Mouse (Mus musculus): Measurements from ENCODE around the gene Pcsk7. TPM values are rescaled to one million over a fixed set of nuclear protein-coding genes. Genes with fewer than 3 reads are reported as not detected.

Pcsk7 gene
- total RNA-seq (2021), result 10 to 100 TPM; 13.5 to 15.6 TPM

DNA sequence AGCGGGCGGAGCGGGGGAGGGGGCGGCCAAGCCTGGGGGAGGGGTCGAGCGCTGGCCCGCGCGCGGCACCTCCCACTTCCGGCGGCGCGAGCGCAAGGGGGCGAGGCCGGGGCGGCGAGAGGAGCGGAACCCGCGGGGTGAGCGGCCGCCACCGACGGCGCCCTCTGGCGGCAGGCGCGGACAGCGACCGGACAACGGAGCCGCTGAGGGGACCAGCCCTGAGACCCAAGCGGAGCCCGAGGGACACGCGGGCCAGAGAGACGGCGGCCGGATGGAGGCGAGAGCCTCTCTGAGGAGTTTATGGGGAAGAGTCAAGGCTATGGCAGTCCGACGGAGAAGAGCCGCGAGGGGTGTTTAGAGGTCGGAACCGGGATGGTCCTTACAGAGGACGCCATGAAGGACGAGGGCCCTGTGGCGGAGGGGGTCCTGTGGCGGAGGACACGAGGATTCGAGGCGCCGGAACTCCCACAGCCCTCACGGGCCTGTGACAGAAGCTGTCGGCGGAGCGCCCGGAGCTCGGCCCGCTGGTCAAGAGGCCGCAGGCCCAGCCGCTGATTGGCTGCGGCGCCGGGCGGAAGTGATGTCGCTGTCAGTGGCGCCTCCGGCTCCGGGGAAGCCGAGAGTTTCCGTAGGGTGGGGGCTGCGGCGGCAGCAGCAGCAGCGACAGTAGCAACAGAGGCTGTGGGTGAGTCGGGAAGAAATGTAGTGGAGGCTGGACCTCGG lies at the start of gene Pcsk7, which contains the start of gene Rnf214:
Gene Pcsk7, plus strand, starts transcription at position 143 of the 723 bp plus-strand sequence.
Gene Rnf214, minus strand, starts transcription at position 557 of the 723 bp plus-strand sequence.
- DNase-seq, result peak; percentile 93
- intact Hi-C loops (cut with DNase I), result loop anchor here (1.0 to 5.0 kb wide), 3 partner anchors 49 to 366 kb away; partner anchors contain the start of genes Sidt2 and Zpr1

DNA sequence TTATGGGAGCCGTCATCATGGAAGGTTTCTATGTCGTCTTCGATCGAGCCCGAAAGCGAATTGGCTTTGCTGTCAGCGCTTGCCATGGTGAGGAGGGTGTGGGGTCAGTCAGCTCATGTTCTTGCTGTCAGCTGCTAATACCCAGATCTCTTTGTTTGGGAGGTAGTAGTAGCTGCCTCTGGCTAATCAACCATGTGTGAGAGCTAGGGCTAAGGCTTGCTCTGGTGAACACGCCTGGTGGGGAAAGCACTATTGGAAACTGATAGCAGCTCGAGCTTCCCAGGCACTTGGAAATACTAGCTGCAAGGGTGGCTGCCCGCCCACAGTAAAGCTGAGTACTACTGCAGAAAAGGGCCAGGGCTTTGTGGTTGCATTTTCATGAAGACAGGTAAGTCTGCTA lies 46.9 kb upstream of the Pcsk7 start:
- intact Hi-C loops (cut with DNase I), result no loop called here
- DNase-seq, result no peak

DNA sequence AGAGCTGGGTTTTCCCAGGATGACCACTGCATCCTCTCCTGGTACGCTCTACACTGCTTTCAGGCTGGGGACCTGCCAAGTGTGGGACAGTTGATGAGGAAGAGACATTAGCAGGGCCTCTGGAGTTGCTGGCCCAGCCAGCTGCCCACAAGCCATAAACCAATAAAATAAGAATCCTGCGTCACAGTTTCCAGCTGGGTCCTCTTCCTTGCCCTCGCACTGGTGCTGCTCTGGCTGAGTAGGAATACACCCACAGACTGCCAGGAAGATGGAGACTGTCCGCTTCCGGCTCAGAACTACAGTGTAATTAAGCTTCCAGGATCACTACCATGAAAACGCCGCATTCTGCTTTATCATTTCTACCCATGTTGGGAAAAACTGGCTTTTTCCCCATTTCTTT lies 44.5 kb upstream of the Pcsk7 start:
- intact Hi-C loops (cut with DNase I), result no loop called here
- no peak for DNase-seq

- DNase-seq, result no peak
- intact Hi-C loops (cut with DNase I), result no loop called here
Observed at GRCm38 (mm10) chr9:45869181-45869580, 37.1 kb upstream of the Pcsk7 start.

DNA sequence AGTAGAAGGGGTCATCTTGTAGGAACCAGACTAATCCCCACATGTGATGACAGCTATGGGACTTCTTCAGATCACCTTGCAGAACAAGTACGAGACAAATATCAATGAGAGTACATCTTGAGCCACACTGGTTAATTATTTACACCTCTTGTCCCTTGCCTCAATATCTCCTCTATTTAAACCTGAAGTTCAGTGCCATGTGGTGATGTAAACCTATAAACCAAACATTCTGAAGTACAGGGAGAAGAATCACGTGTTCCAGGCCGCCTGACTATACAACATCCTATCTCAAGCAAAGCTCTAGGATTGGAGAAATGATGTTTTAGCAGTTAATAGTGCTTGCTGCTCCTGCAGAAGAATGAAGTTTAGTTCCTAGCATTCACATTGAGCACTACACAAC lies 36.0 kb upstream of the Pcsk7 start:
- no peak for DNase-seq
- intact Hi-C loops (cut with DNase I), result loop anchor here (10.0 kb wide), 1 partner anchor 455 kb away; no protein-coding TSS in a partner anchor

GRCm38 (mm10) chr9:45877928-45878327 lies 28.4 kb upstream of the Pcsk7 start:
- intact Hi-C loops (cut with DNase I), result loop anchor here (10.0 kb wide), 1 partner anchor 463 kb away; no protein-coding TSS in a partner anchor
- DNase-seq, result peak; percentile 19 to 43

- DNase-seq, result no peak
- intact Hi-C loops (cut with DNase I), result loop anchor here (5.0 kb wide), 1 partner anchor 51 kb away; no protein-coding TSS in a partner anchor
Observed at GRCm38 (mm10) chr9:45893681-45894080, 12.6 kb upstream of the Pcsk7 start.

- intact Hi-C loops (cut with DNase I), result loop anchor here (5.0 kb wide), 2 partner anchors 287 to 367 kb away; partner anchors contain the start of gene Zpr1
- DNase-seq, result no peak
Observed at GRCm38 (mm10) chr9:45905196-45905595, 1.1 kb upstream of the Pcsk7 start.

GRCm38 (mm10) chr9:45905811-45906237 lies 473 bp upstream of the Pcsk7 start:
- intact Hi-C loops (cut with DNase I), result loop anchor here (5.0 kb wide), 2 partner anchors 286 to 366 kb away; partner anchors contain the start of gene Zpr1
- peak; percentile 34 to 43 for DNase-seq

- intact Hi-C loops (cut with DNase I), result loop anchor here (1.0 to 5.0 kb wide), 3 partner anchors 48 to 365 kb away; partner anchors contain the start of genes Sidt2 and Zpr1
- no peak for DNase-seq
Observed at GRCm38 (mm10) chr9:45907078-45907428, 756 bp downstream of the Pcsk7 start.

GRCm38 (mm10) chr9:45910995-45911394 lies 4.7 kb downstream of the Pcsk7 start:
- intact Hi-C loops (cut with DNase I), result loop anchor here (1.0 kb wide), 1 partner anchor 26 kb away; no protein-coding TSS in a partner anchor
- no peak for DNase-seq

- intact Hi-C loops (cut with DNase I), result loop anchor here (1.0 kb wide), 1 partner anchor 26 kb away; no protein-coding TSS in a partner anchor
- peak; percentile 66 to 68 for DNase-seq
Observed at GRCm38 (mm10) chr9:45911673-45912072, 5.4 kb downstream of the Pcsk7 start.

DNA sequence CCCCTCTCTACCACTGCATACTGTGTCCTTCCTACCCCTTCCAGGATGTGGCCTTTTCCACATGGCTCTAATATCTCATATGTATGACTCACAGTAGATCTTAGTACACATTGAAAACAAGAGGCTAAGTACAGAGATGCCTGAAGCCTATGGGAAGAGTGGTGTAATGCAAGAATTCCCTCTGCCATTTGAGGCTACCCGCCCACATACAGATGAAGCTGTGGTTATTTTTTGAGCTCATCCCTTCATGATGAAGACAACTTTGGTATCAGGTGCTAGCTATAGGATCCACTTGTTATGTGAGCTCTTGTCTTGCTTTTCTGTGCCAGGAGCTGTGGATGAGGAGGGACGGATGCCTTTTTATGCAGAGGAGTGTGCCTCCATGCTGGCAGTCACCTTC lies 9.4 kb downstream of the Pcsk7 start:
- intact Hi-C loops (cut with DNase I), result no loop called here
- DNase-seq, result no peak

DNA sequence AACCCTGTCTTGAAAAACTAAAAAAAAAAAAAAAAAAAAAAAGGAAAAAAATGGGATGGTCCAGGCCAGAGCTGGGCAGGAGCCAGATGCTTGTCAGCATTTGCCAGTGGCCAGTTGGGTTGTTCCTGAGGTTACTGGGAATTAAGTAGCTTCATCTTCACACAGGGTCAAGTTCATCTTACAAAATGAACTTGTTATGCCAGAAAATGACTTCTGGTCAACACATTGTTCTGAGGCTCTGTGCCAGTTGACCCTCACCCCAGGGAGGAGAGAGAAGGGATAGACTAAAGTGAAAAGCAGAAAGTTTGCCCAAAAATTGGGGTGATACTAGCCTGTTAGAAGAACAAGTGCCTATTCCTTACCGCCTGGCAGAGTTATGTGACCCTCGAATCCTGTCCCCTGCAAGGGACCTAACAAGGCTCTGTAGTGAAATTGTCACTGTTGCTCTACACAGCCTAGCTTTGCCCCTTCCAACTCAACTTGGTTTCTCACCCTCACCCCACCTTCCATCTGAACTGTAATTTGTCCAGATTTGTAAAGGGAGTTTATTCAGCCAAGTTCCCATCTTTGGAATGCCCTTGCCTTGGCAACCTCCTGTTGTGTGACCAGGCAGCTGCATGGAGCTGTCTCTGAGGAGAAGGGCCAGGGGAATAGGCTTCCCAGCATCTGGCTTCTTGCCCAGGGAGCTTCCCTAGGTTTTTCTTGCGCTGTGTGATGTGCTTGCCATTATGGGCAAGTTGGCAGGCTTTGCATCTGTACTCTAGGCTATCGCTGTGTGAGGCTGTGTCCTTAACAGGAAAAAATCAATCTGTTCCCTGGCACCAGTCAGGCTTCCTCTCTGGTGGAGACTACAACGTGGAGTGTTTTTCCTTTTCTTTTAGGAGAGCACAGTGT lies 11.0 kb downstream of the Pcsk7 start:
- DNase-seq, result peak; percentile 53 to 65
- intact Hi-C loops (cut with DNase I), result no loop called here

- intact Hi-C loops (cut with DNase I), result no loop called here
- DNase-seq, result no peak
Observed at GRCm38 (mm10) chr9:45919895-45920294, 13.6 kb downstream of the Pcsk7 start.

- DNase-seq, result no peak
- intact Hi-C loops (cut with DNase I), result no loop called here
Observed at GRCm38 (mm10) chr9:45929285-45929684, 23.0 kb downstream of the Pcsk7 start.

DNA sequence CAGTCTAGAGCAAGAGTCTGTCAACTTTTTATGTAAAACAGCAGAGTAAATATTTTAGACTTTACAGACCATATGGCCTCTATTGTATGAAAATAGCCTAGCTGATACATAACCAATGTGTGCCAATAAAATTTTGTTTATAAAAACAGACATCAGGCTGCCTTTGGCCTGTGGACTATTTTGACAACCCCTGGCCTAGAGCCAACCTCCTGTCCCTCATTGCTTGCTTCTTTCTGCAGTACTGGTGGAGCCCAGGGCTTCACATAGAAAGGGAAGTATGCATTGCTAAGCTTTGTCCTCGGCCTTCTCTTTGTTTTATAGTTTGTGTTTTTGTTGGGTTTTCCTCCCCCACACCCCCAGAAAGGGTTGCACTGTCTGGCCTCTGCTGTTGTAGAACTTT lies 25.7 kb downstream of the Pcsk7 start:
- intact Hi-C loops (cut with DNase I), result no loop called here
- no peak for DNase-seq

DNA sequence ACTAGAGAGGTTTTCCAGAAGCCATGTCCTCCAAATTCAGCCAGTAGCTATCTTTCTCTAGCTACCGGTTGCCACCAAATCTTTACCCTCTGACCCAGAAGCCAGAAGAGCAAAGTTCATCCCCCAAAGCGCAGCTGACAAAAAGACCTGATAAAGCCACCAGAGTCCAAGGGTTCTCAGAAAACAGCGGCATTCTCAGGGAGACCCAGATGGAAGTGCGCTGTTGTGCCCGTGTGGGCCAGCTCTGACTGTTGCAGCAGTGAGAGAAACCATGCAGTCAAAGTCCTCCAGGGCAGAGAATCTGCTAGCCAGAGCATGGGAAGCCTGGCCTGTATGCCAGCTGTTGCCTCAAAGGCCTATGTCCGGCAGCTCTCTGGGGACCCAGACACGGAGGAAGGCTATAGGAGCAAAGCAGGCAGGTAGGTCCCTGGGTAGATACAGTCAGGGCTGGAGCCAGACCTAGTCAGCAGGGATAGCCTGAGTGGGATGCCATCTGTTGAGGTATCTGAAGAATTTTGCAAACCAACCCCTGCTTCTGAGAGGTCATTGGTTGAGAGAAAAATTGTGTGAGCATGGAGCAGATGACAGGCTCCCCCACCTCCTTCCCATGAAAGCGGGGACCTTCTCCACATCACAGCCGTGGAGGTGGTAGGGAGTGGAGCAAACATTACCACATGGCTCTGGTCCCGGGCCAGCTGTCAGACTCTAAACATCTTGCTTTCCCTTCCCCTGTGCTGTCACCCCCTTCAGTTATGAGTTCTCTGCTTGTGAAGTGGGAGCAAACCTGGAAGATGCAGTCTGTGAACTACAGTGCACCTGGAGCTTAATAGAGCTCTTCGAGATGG lies 26.5 kb downstream of the Pcsk7 start:
- intact Hi-C loops (cut with DNase I), result no loop called here
- no peak for DNase-seq

GRCm38 (mm10) chr9:45935628-45936210 lies 29.4 kb downstream of the Pcsk7 start, which contains the start of gene Tagln:
Gene Tagln, minus strand, starts transcription at chr9:45936058.
- no peak for DNase-seq
- intact Hi-C loops (cut with DNase I), result no loop called here

Data from heart, postnatal 36 days (tissue).